Mouse (Mus musculus): ENCODE data around the gene Plppr3.

GRCm38 (mm10) chr10:79920958-79921535 is 46.6 kb upstream of the Plppr3 start, which contains the start of gene R3hdm4:
- TF ChIP-seq ZNF384 (IDR thresholded peaks at IDR 0.05; ENCODE audit: low read depth, low read length) (no peak), MAFK (IDR thresholded peaks at IDR 0.05; ENCODE audit: insufficient read depth, low read depth, low read length) (no peak), CHD2 (IDR thresholded peaks at IDR 0.05; ENCODE audit: low read depth, low read length) (no peak)
